Mouse (Mus musculus): ENCODE results near the gene Evc2.

Evc2 gene

DNA sequence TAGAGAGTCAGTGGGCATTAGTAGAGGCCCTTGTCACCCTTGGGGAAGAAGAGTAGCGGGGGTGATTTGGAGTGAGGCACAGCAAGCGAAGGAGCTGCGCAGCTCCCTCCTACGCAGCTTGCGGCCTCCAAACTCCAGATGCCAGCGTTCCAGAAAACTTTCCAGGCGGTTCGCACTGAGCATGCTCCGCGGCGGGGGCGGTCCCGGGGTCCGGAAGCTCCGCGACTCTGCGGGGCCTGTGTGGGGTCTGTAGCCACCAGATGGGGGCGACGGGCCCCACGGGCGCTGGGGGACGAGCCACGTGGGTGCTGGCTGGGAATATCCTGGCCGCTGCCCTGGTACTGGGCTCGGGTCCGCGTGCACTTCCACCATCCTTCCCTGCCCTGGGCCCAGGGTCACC, at the start of gene Evc2:
TSS of gene Evc2 (plus strand) at position 212 of the 400 bp plus-strand sequence.
- peak; percentile 76 for DNase-seq (ENCODE audit: low spot score)

DNA sequence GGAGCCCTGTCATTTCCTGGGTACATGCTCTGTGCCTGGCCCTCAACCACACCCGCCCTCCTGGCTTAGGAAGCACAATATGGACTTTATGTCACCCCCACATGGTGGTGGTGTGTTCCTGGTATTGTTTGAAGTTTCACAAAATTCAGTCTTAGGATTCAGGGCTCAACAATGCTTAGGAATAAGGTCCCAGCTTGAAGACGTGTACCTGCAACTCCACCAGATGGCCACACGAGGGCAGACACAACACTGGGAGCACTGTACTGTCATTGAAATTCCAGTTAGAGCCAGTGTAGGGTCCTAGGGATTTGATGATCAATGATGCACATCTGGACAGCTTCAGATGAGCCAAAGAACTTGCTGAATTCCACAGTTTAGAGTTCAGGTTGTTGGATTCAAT, 49.1 kb upstream of the Evc2 start:
- peak; percentile 17 for DNase-seq (ENCODE audit: low spot score)

DNA sequence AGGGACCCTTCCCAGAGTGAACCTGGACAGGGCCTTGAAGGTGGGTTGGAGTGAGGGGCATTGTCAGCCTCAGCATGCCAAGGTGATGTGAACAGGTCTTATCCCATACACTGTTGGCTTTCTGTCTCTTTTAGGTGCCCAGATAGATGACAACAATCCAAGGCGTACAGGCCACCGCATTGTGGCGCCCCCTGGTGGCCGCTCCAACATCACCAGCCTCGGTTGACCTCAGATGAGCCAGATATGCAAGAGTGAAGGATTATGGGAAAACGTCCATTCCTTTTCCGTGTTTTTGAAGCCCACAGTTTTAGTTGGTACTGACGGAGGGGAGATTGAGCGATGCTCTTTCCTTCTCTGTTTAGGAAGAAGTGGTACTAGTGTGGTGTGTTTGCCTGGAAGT, 47.3 kb upstream of the Evc2 start:
- no peak for DNase-seq (ENCODE audit: low spot score)

DNA sequence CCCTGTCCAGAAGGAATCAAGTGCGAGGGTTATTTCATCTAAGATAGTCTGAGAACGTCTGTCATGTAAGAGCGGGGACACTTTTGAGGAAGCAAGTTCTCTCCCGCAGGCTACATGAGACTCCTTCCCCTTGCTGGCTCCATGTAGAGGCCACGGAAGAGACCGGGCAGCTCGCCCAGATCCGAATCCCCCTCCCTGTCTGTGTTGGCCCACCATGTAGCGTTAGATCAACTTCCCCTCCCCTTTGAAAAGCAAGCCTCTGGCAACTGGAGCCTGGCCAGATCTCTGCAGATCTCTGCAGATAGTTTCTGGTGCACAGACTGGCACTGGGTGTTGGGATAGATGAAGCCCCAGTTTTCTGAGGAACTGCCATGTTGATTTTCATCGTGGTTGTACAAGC, 41.6 kb upstream of the Evc2 start:
- no peak for DNase-seq (ENCODE audit: low spot score)

DNA sequence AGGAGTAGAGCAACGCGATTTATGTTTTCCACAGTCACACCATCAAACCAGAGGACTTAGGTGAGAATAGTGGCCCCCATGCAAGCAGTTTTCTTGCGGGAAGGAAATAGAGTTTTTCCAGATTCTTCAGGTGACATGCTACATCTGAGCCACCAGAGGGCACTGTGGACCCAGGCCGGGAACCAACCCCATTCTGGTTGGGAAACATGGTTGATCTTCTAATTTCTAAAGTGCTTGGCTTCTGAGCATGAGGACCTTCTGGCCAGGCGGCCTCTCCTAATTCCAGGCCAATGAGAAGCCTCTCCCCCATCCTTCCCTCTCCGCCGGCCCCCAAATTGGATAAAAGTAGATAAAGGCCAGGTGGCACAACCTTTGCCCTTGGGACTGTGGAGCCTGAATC, 39.9 kb upstream of the Evc2 start:
- DNase-seq (ENCODE audit: low spot score) = peak; percentile 15

DNA sequence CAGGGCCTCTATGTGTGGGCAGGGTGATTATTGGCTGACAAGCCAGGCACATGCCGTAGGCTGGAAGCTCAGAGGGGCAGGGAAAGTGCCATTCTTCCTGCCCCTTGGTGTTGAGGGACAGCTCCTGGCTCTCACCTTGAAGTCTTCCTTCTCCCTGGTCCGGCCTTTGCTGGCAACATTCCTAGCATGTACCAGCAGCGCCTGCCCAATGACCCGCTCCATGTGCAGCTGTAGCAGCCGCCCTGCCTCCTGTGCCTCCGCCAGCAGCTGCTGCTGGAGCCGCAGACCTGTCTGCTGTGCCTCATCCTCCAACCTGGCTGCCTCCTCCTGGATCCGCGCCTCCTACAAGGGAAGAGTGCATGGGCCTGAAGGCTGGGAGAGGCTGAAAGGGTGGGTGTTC, 28.3 kb upstream of the Evc2 start:
- no peak for DNase-seq (ENCODE audit: low spot score)

DNA sequence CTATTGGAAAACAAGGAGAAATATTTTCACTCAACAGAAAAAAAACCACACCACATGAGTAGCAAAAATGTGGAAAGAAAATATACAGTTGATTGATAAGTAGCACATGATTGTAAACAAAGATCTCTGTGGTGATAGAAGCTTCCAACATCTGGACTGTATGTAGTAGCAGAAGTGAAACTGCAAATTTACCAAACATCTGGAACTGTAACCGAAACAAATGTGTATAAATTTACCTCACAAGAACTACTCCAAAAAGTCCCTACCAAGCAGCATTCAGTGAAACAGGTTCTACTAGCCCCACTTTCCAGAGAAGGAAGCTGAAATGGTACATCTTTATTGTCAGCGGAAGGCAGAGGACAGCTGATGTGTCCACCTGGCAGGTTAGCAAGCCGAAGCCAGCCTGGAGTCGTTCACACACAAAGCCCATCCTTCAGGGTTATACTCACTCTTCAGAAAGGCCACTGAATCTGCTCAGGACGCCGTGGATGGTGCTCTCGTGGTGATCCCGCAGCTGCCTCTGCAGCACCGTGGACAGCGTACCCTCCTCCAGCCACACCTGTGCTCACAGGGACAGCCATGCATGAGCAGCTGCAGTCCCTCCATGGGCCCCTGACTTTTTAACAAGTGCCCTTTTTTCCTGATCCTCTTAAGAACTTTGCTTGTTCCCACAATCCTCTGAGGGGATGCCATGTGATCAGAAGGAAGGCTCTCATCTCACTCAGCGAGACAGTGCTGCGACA, 25.1 kb upstream of the Evc2 start:
- DNase-seq (ENCODE audit: low spot score) = no peak

DNA sequence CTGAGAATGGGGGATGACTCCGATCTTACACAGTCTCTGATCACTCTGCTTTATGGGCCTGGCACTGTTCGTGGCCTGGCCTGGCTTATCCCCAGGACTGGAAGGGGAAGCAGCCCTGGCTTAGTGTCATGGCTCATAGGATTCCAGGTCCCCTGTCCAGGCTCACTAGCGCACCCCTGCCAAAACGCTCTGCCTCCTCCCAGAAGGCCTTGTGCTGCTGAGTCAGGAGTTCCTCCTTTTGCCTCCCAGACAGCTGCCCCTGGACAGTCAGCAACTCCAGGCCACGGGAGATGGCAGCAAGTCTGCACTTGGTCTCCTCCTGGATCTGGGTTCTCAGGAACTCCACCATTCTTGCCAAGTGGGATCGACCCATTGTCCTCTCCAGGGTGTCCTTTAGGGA, 19.6 kb upstream of the Evc2 start:
- no peak for DNase-seq (ENCODE audit: low spot score)

DNA sequence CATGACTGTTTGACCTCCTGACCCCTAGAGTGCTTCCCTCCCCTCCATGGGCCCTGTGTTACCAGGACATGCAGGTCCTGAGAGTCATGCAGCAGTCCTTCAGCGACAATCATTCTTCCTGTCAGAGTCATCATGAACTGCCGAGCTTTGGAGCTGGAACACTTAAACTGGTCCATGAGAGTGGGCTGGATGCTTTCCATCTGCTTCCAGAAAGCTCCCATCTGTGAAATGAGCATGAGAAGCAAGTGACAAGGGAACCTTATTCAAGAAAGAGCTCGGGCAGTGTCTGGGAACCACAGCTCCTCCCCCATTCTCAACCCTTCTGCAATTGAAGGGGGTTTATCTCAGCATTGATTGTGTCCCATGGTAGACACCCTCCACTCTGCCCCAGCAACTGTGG, 18.1 kb upstream of the Evc2 start:
- DNase-seq (ENCODE audit: low spot score) = no peak

DNA sequence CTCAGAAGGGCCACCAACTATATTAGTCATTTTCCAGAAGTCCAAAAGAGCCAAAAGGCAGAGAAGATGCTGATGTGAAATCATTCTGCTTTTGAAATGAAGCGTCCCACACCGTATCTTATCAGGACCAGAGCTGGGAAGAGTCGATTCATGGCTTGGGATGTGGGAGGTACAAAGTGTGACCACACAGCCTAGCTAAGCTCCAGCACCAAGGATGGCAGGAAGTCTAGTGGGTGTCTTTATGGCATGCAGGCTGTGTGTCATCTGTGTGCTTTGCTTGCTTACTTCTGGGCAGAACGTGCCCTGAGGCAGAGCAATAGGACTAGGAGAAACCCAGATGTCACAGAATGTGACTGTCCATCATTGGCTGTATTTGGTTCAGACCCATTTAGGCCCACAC, 17.5 kb upstream of the Evc2 start:
- DNase-seq (ENCODE audit: low spot score) = no peak

DNA sequence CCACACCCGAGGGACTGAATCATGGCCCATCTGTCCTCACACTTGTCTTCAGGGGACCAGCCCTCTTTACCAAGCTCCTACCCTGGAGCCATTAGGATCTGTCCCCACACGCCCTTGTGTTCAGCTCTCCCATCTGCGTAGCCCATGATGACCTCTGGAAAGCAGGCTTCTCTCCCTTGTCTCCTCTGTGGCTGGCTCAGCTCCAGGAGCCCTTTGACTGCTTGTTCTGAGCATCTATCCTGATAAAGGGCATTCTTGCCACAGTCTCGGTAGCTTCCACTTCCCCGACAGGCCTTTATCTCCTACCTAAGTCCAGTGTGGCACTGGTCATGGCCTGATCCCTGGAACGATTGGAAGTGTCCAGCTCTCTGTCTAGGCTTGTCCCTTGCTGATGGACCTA, 11.6 kb upstream of the Evc2 start:
- no peak for DNase-seq (ENCODE audit: low spot score)

DNA sequence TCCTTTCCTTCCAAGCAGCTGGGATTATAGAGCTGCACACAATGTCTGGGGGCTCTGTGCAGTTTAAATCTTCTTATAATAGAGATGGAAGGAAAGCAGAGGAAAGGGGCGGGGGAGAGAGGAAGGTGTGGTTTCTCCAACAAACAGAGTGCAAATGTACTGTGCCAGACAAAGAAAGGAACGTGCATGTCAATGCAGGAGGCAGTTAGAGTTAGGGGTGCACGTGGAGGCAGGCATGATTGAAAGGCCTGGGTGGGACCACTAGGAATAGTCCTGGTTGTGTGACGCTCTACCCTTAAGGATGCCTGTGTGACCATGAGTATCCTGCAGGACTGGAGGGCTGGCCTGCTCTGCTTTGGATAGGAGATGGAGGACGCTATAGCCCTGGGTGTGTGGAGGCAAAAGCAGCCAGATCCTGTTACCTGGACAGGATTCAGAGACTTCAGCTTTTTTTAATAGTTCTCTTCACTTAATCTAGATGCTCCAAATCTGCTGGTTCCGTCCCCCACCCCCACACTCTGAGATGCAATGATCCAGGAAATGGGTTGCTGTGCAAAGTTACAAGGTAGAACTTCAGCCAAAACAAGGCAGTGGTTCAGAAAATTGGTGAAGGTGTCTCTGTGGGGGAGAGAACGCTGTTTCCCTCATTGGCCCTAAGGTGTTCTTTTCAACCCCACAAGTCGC, 7.7 kb upstream of the Evc2 start:
- DNase-seq (ENCODE audit: low spot score) = no peak

DNA sequence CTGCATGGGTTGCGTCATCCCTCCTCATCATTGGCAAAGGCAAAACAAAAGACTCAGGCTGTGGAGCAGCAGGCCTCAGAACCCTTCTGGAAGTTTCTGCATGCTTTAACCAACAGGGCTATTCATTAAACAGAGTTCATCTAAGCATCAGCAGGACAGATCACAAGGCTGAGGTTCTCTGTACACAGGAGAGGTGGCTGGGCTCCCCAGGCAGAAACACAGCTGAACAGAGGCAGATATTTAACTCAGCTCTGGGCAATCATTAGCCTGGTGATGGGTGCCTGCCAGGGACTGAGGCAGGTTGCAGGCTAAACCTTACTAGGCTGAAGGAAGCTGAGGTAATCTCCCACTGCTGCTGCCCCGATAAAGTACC, 7.2 kb upstream of the Evc2 start:
- DNase-seq (ENCODE audit: low spot score) = no peak

DNA sequence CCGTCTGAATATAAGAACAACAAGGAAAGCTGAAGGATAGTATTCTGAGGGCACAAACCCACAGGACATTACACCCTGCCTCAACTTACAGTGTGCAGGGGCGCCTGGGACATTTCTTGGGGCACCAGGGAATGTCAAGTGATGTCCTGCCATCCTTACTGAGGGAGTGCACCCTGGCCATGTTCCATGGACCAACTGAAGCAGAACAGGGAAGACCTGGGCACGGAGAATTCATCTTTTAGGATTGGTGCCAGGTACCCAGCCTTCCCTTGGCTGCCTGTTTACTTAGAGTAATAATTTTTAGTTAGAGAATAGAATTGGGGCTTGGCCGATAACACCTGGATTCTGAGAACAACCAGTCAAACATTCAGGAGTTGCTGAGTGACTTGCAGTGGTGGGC, 6.2 kb upstream of the Evc2 start:
- no peak for DNase-seq (ENCODE audit: low spot score)

DNA sequence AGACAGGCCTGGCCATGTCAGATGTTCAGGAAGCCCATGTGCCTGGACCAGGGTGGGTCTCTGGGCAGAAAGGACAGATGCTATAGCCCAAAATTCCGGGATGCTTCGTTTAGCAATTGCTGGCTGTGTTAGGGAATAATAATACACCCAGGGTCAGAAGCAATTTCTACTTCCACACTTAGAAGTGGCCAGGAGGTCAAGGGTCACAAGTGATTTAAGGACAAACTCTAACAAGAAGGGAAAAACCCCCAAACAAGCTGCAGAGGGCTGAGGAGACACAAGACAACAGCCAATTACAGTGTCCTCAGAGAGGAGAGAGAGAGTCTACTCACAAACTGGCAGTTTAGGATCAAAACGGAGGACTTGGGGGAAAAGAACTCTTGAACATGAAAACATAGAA, 3.2 kb upstream of the Evc2 start:
- no peak for DNase-seq (ENCODE audit: low spot score)

DNA sequence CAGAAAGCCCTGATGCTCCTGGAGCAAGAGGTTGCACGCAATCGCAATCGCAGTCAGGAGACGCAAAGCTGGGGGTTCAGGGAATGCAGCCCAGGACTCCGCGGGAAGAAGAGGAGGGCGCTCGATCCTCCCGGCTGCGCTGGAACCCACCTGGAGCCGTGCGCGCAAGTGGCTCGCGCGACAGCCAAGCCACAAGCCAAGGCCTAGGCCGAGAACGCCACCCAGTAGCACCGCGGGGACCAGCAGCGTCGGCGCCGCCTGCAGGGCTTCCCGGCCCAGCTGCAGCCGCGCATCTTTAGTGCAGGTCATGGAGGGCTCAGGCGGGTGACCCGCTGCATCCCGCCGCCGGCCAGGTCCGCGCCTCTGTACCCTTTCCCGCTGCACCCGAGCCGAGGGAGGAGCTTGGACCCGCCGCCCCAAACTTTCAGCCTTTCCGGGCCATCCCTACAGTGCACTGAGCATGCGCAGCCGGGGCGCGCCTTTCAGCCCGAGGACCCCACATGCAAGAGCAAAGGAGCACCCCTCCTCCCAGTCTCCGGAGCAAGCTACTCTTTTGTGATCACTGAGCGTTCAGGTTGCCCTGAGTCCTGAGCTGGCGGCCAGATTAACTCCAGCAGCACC, 1.7 kb upstream of the Evc2 start, which contains the start of gene Evc:
TSS of gene Evc (minus strand) at position 410 of the 621 bp plus-strand sequence.
- peak; percentile 71 for DNase-seq (ENCODE audit: low spot score)

DNA sequence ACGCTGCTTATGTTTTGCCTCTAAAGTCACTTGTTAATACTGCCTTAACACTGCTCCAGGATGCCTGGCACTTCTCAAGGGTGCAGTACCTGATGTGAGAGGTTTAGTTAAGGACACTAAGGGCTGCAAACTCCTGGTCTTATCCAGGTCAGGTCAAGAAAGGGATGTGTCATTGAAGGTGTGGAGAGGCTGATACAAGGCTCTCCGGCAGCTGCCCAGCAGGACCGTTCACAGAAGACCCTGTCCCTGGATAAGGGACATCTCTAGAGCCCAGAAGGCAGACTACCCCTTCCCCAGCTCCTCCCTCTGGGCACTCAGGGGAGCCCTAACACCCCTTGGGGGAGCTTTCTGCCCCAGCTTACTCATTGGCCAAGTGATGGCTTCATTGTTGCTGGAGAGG, 603 bp upstream of the Evc2 start:
- no peak for DNase-seq (ENCODE audit: low spot score)

DNA sequence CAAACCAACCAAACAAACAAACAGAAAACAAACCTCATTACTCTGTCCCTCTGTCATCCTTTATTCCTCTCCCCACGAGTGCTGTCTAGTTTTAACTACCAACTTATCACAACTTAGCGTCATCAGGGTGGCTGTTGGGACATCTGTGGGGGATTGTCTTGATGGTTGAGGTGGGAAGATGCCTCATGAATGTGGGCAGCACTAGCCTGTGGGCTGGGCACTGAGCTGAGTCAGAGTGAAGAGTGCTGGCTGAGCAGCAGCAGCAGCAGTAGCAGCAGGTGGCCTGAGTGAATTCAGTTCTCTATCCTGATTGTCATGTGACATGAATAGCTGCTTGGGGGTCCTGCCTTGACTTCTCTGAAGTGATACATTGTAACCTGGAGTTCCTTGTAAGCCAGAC, 5.7 kb downstream of the Evc2 start:
- no peak for DNase-seq (ENCODE audit: low spot score)

DNA sequence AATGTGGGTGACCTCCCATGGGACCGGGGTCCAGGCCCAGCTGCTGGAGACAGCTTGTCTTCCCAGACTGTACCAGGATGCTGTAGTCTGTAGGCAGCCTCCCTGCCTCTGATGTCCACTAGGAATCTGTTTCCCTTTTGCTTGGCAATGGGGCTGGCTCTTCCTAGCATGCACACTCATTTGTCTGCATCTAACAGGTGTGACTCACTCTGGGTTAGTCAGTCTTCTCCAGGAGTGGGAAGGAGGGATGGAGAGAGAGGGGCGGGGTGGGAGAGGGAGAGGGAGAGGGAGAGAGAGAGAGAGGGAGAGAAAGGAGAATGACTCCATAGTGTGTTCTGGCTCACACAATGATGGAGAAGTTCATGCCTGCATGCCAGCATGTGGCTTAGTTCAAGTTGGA, 13.5 kb downstream of the Evc2 start:
- DNase-seq (ENCODE audit: low spot score) = no peak

DNA sequence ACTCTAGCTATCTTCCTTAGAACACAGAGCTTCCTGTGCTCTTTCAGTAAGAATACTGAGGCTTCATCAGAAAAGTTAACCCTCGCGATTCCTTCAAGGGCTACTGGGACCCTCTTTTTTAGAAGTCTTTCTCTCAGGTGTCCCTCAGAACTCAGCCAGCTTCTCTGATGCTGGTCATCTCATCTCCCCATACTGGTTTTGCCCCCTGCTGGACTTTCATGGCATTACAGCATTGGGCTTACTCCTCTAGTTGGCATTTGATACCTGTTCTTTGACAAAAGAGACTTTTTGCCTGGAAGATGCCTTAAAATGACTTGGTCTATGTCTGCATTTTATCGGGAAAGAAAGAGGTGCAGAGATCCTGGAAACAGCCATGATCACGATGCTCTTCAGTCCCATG, 16.1 kb downstream of the Evc2 start:
- DNase-seq (ENCODE audit: low spot score) = peak; percentile 67

DNA sequence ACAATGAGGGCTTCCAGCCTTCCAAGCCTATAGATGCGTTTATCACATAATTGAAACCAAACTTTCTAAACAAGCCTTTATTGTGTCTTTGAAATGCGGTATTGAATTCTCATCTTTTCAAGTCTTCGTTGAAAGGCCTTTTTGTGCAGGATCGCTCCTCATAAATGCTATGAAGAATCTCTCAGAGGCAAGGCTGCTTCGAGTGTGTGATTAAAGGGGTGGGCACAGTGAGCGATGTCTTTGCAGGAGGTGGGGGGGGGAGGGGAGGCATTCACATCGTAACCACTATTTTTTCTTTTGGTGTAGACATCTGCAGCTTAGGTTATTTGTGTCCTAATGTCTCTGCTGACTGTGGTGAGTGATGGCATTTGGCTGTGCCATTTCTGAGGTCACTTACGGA, 17.7 kb downstream of the Evc2 start:
- no peak for DNase-seq (ENCODE audit: low spot score)

DNA sequence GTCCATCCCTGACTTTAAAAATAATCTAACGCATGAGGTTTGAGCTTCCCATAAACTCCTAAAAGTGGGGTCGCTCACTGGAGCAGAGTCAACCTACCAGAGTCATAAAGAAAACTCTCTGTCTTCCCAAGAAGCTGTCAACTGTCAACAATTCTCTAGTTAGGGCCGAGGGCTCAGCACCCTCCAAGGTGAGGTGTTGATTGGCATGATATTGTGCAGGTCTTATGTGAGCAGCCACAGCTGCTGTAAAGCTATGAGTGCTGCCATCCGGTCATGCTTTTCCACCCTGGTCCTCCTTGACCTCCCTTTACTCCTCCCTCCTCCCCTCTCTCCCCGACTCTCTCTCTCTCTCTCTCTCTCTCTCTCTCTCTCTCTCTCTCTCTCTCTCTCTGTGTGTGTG, 24.3 kb downstream of the Evc2 start:
- DNase-seq (ENCODE audit: low spot score) = no peak

DNA sequence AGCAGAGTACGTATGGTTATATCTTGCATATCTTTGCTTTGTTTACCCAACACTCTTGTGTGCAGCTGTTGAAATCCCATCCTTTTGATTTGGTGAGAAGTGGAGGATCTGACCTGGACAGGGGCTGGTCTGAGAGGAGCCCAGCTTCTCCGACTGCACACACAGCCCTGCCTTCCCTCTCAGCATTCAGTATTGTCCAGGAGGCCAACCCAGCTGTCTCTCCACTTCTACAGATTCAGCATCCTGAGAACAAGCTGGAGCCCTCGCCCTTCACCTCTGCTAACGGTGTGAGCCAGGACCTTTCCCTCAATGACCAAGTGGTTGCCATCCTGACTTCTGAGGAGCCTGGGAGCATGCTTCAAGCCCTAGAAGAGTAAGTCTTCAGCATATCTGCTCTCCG, 25.0 kb downstream of the Evc2 start:
- DNase-seq (ENCODE audit: low spot score) = no peak

DNA sequence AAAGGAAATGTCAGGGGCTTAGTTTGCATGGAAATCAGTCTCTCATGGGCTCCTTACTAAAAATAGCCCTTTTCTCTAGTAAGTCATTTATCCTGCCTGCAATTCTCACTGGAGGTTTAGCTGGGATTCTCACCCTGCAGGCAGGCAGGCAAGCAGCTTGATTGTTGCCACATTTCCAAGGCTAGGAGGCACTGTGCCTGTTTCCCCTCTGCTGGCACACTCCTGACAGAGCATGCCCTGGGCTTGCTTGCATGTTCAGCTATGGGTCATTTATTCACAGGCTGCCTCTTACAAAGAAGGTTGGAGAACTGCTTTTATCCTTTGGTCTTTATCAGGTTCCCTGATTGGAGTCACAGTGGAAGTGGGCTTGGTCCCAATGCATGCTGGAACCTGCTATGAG, 27.5 kb downstream of the Evc2 start:
- no peak for DNase-seq (ENCODE audit: low spot score)

Measured in urinary bladder, postnatal 14 days (tissue).